Mouse (Mus musculus) CH12.LX (cell line): ENCODE results near the gene C2cd4d. TPM values are rescaled to one million over a fixed set of nuclear protein-coding genes. Genes with fewer than 3 reads are reported as not detected.

Experiments used
- DNase-seq: peaks from one replicate; pipeline ENCODE4 v3.0.0-alpha.2; 2013; ENCODE audit errors: extremely low read depth
- H3K27ac ChIP-seq: 2 replicates; pipeline ENCODE4 v1.5.1; 2012; ENCODE audit warnings: low read depth, mild to moderate bottlenecking, control low read depth, moderate library complexity; ENCODE audit not compliant: insufficient read depth
- H3K27me3 ChIP-seq: replicated peaks from 2 replicates; pipeline ENCODE3; 2012; ENCODE audit warnings: inconsistent platforms
- H3K36me3 ChIP-seq, 2 experiments: replicated peaks in 1 of 2; 2 replicates each; pipeline versions ENCODE3 to v1.6.1; 2012; ENCODE audit warnings: inconsistent platforms in 1 of 2, low read length in 1 of 2, mild to moderate bottlenecking in 1 of 2, mixed read lengths in 1 of 2, moderate library complexity in 1 of 2; ENCODE audit not compliant: control insufficient read depth in 1 of 2, insufficient read depth in 1 of 2
- H3K4me1 ChIP-seq, 2 experiments: 2 replicates each; pipeline ENCODE4 v1.6.1; 2012; ENCODE audit warnings: inconsistent platforms in 1 of 2, moderate library complexity in 1 of 2; ENCODE audit not compliant: insufficient read depth in 2 of 2, control insufficient read depth in 1 of 2
- H3K4me2 ChIP-seq: 2 replicates; pipeline ENCODE4 v1.6.1; 2012; ENCODE audit warnings: low read depth, mild to moderate bottlenecking, control low read depth; ENCODE audit not compliant: poor library complexity, insufficient read depth, severe bottlenecking
- H3K4me3 ChIP-seq, 3 experiments: fragments of 150-350 bp in 1 of 3; sonication (generic) in 1 of 3; replicated peaks in 1 of 3; 2 replicates each; pipeline versions ENCODE3 to v1.5.1; 2011 to 2012; ENCODE audit warnings: low read depth in 2 of 3, low read length in 2 of 3, mild to moderate bottlenecking in 2 of 3, moderate library complexity in 2 of 3, control low read depth in 1 of 3, improper control_type of control experiment in 1 of 3, inconsistent platforms in 1 of 3, mixed read lengths in 1 of 3; ENCODE audit not compliant: poor library complexity in 1 of 3
- H3K79me2 ChIP-seq: replicated peaks from 2 replicates; pipeline ENCODE4 v1.6.1; 2012; ENCODE audit warnings: mild to moderate bottlenecking, moderate library complexity; ENCODE audit not compliant: control insufficient read depth, poor library complexity, insufficient read depth, severe bottlenecking; ENCODE audit errors: extremely low read depth
- H3K9ac ChIP-seq: 2 replicates; pipeline ENCODE4 v1.6.1; 2012; ENCODE audit warnings: low read depth, mild to moderate bottlenecking, control low read depth, moderate library complexity; ENCODE audit not compliant: insufficient read depth
- H3K9me3 ChIP-seq: replicated peaks from 2 replicates; pipeline ENCODE3; 2012; ENCODE audit warnings: low read length, inconsistent platforms, mixed read lengths
- CHD2 ChIP-seq: IDR thresholded peaks from 2 replicates; pipeline ENCODE4 v1.6.1; 2011; ENCODE audit warnings: low read length, improper control_type of control experiment
- CTCF ChIP-seq, 2 experiments: IDR thresholded peaks in 1 of 2; conservative IDR thresholded peaks in 1 of 2; 2 replicates each; pipeline ENCODE4 v1.5.1; 2011 to 2012; ENCODE audit warnings: low read depth in 2 of 2, low read length in 2 of 2, improper control_type of control experiment in 1 of 2, inconsistent platforms in 1 of 2, mild to moderate bottlenecking in 1 of 2, moderate library complexity in 1 of 2
- ELF1 ChIP-seq: IDR thresholded peaks from 2 replicates; pipeline ENCODE4 v1.6.1; 2014; ENCODE audit warnings: low read depth, mild to moderate bottlenecking, inconsistent platforms, low read length, improper control_type of control experiment
- EP300 ChIP-seq: IDR thresholded peaks from 2 replicates; pipeline ENCODE4 v1.6.1; 2011; ENCODE audit warnings: low read length, improper control_type of control experiment
- IRF4 ChIP-seq: IDR thresholded peaks from 2 replicates; pipeline ENCODE4 v1.6.1; 2014; ENCODE audit warnings: low read depth, mild to moderate bottlenecking, inconsistent platforms, low read length, improper control_type of control experiment
- JUND ChIP-seq: conservative IDR thresholded peaks from 2 replicates; pipeline ENCODE4 v1.6.1; 2011; ENCODE audit warnings: low read depth, low read length, improper control_type of control experiment
- KAT2A ChIP-seq: IDR thresholded peaks from 2 replicates; pipeline ENCODE4 v1.6.1; 2012; ENCODE audit warnings: low read length, improper control_type of control experiment, inconsistent platforms; ENCODE audit not compliant: insufficient replicate concordance
- MAFK ChIP-seq: IDR thresholded peaks from 2 replicates; pipeline ENCODE4 v1.6.1; 2011; ENCODE audit warnings: low read length, improper control_type of control experiment; ENCODE audit not compliant: insufficient replicate concordance
- MAX ChIP-seq: IDR thresholded peaks from 2 replicates; pipeline ENCODE4 v1.6.1; 2011; ENCODE audit warnings: low read length, improper control_type of control experiment
- MXI1 ChIP-seq: IDR thresholded peaks from 2 replicates; pipeline ENCODE4 v1.6.1; 2011; ENCODE audit warnings: mild to moderate bottlenecking, low read depth, low read length, improper control_type of control experiment
- MYC ChIP-seq: IDR thresholded peaks from 2 replicates; pipeline ENCODE4 v1.6.1; 2011; ENCODE audit warnings: low read depth, mild to moderate bottlenecking, improper control_type of control experiment, low read length
- POLR2A ChIP-seq: IDR thresholded peaks from 2 replicates; pipeline ENCODE4 v1.6.1; 2011; ENCODE audit warnings: low read depth, mild to moderate bottlenecking, improper control_type of control experiment, low read length
- RAD21 ChIP-seq: IDR thresholded peaks from 2 replicates; pipeline ENCODE4 v1.6.1; 2011; ENCODE audit warnings: low read depth, mild to moderate bottlenecking, low read length, improper control_type of control experiment, moderate library complexity
- SMC3 ChIP-seq: IDR thresholded peaks from 2 replicates; pipeline ENCODE4 v1.6.1; 2011; ENCODE audit warnings: low read depth, low read length, improper control_type of control experiment
- TCF12 ChIP-seq: IDR thresholded peaks from 2 replicates; pipeline ENCODE4 v1.6.1; 2014; ENCODE audit warnings: low read depth, mild to moderate bottlenecking, inconsistent platforms, low read length, improper control_type of control experiment
- UBTF ChIP-seq: IDR thresholded peaks from 2 replicates; pipeline ENCODE4 v1.6.1; 2012; ENCODE audit warnings: low read depth, mild to moderate bottlenecking, inconsistent platforms, low read length, improper control_type of control experiment, moderate library complexity
- USF2 ChIP-seq: conservative IDR thresholded peaks from 2 replicates; pipeline ENCODE4 v1.6.1; 2011; ENCODE audit warnings: low read depth, low read length, improper control_type of control experiment
- ZMIZ1 ChIP-seq: IDR thresholded peaks from 2 replicates; pipeline ENCODE4 v1.6.1; 2012; ENCODE audit warnings: low read depth, mild to moderate bottlenecking, inconsistent platforms, low read length, improper control_type of control experiment
- ZNF384 ChIP-seq: IDR thresholded peaks from 2 replicates; pipeline ENCODE4 v1.6.1; 2012; ENCODE audit warnings: low read depth, low read length, improper control_type of control experiment, inconsistent platforms
- dilution Hi-C: fragments of 300-500 bp; cut with MboI; formaldehyde crosslinking; loops from 2 replicates; pipeline ENCODE4 v1.14.3; 2020; ENCODE audit warnings: low sequenced_read_pairs; ENCODE audit not compliant: extremely low pct_unique_long_range_greater_than_20kb, extremely low pct_ligation_motif_present
- in situ Hi-C: fragments of 300-500 bp; cut with MboI; formaldehyde crosslinking; loops from 3 replicates; pipeline ENCODE4 v1.14.3; 2019; ENCODE audit warnings: low sequenced_read_pairs, low pct_ligation_motif_present, low pct_unique_long_range_greater_than_20kb, mixed read lengths
- polyA plus RNA-seq: library from polyadenylated mRNA; unstranded; fragments of >175 nt; gene quantifications from 2 replicates; pipeline ENCODE4 v1.2.1, GENCODE M21; 2012; ENCODE audit warnings: low read depth; ENCODE audit not compliant: insufficient read length
- total RNA-seq, 2 experiments: library from RNA; depleted of rRNA; stranded (reverse); fragments of 300-350 nt in 1 of 2; fragments of >200 nt in 1 of 2; gene quantifications; 2 replicates each; pipeline ENCODE4 v1.2.3; 2012 to 2014

The C2cd4d gene
- total and polyA plus RNA-seq, 3 experiments = not detected

- Histone ChIP-seq H3K4me1 (peaks cover 0 to 1% of the 10 kb centered on the region in 2 experiments; a peak in 2 of 4 replicates), H3K27me3 (no peaks in the 10 kb centered on the region), H3K9ac (no peak overlapping the region), H3K4me3 (no peak overlapping the region), H3K79me2 (no peaks in the 10 kb centered on the region), H3K36me3 (peaks cover 0 to 11% of the 10 kb centered on the region in 2 experiments), H3K9me3 (peaks cover 10% of the 10 kb centered on the region), H3K4me2 (no peak overlapping the region), H3K27ac (no peak overlapping the region)
- in situ Hi-C loops (no loop called here), dilution Hi-C loops (no loop called here)
- TF ChIP-seq MAFK (no peak), USF2 (no peak), ZNF384 (no peak), UBTF (no peak), CTCF (conservative IDR thresholded peaks at IDR 0.05 in 1 of 2, IDR thresholded peaks at IDR 0.05 in 1 of 2; ENCODE audit: low read depth in 2 of 2, low read length in 2 of 2) (peak in 1 of 2 experiments; percentile 38; a peak in 2 of 4 replicates), RAD21 (peak; percentile 19), CHD2 (no peak), JUND (no peak), KAT2A (no peak), POLR2A (no peak), SMC3 (peak; percentile 30; the same call in 1 of the 2 replicates), MYC (no peak), ELF1 (no peak)
- DNase-seq = no peak
Observed at GRCm38 (mm10) chr3:94360812-94361211, 1.4 kb upstream of the C2cd4d start.

GRCm38 (mm10) chr3:94363291-94364153, 1.3 kb downstream of the C2cd4d start:
- H3K27ac ChIP-seq = no peak overlapping the region
- H3K79me2 ChIP-seq = no peaks in the 10 kb centered on the region
- H3K9ac ChIP-seq = no peak overlapping the region
- TF ChIP-seq ZMIZ1 = no peak
- TF ChIP-seq MXI1 = no peak
- TF ChIP-seq CTCF (conservative IDR thresholded peaks at IDR 0.05 in 1 of 2, IDR thresholded peaks at IDR 0.05 in 1 of 2; ENCODE audit: low read depth in 2 of 2, low read length in 2 of 2) = no peak
- TF ChIP-seq EP300 = no peak
- no peak for TF ChIP-seq MAX
- no peak for TF ChIP-seq IRF4
- no peak for TF ChIP-seq TCF12
- no peaks in the 10 kb centered on the region for H3K27me3 ChIP-seq
- H3K4me1 ChIP-seq = peaks cover 0 to 9% of the 10 kb centered on the region in 2 experiments; a peak in 2 of 4 replicates
- H3K9me3 ChIP-seq = peaks cover 10% of the 10 kb centered on the region
- no peak overlapping the region for H3K4me2 ChIP-seq
- peaks cover 0 to 11% of the 10 kb centered on the region in 2 experiments for H3K36me3 ChIP-seq
- DNase-seq = no peak
- in situ Hi-C loops = no loop called here
- H3K4me3 ChIP-seq = no peak overlapping the region
- dilution Hi-C loops = no loop called here
